Mouse (Mus musculus) kidney, postnatal 0 days (tissue): ENCODE results near the gene Olfr466. TPM values are rescaled to one million over a fixed set of nuclear protein-coding genes. Genes with fewer than 3 reads are reported as not detected.

Experiments used
- ATAC-seq: fragments of 200-750 bp; cut with Nextera tagmentation; replicated peaks from 2 replicates; pipeline ENCODE4 v1.8.0; 2017; ENCODE audit warnings: low read depth, moderate number of reproducible peaks, moderate TSS enrichment, moderate library complexity; ENCODE audit not compliant: low FRiP score
- DNase-seq: peaks from one replicate; pipeline ENCODE4 v3.0.0-alpha.2; 2016; ENCODE audit warnings: low spot score
- H3K27ac ChIP-seq: fragments of 300-500 bp; sonication (generic); 2 replicates; pipeline ENCODE4 v1.5.1; 2014; ENCODE audit warnings: mild to moderate bottlenecking
- H3K27me3 ChIP-seq: fragments of 300-500 bp; sonication (generic); 2 replicates; pipeline ENCODE4 v1.6.1; 2014; ENCODE audit warnings: low read length, mixed read lengths; ENCODE audit not compliant: insufficient read depth
- H3K36me3 ChIP-seq: fragments of 300-500 bp; sonication (generic); 2 replicates; pipeline ENCODE4 v1.6.1; 2014; ENCODE audit warnings: low read length, mixed read lengths; ENCODE audit not compliant: insufficient read depth
- H3K4me1 ChIP-seq: fragments of 300-500 bp; sonication (generic); replicated peaks from 2 replicates; pipeline ENCODE4 v1.6.1; 2014; ENCODE audit warnings: antibody characterized with exemption, low read length, mixed read lengths; ENCODE audit not compliant: insufficient read depth
- H3K4me2 ChIP-seq: fragments of 300-500 bp; sonication (generic); 2 replicates; pipeline ENCODE4 v1.6.1; 2014; ENCODE audit warnings: mild to moderate bottlenecking, low read length, moderate library complexity, mixed read lengths
- H3K4me3 ChIP-seq: fragments of 300-500 bp; sonication (generic); replicated peaks from 2 replicates; pipeline ENCODE4 v1.5.1; 2014; ENCODE audit warnings: low read depth, low read length
- H3K9ac ChIP-seq: fragments of 300-500 bp; sonication (generic); 2 replicates; pipeline ENCODE4 v1.6.1; 2014; ENCODE audit warnings: low read depth, low read length
- H3K9me3 ChIP-seq: fragments of 300-500 bp; sonication (generic); replicated peaks from 2 replicates; pipeline ENCODE4 v1.6.1; 2016; ENCODE audit warnings: low read length, inconsistent platforms, mixed read lengths
- CTCF ChIP-seq: IDR thresholded peaks from 2 replicates; pipeline ENCODE4 v1.5.1; 2016; ENCODE audit warnings: antibody characterized with exemption, low read depth, mild to moderate bottlenecking, moderate library complexity
- WGBS: fragments of 180-500 bp; shearing (Covaris S2); extraction: QIAGEN DNeasy Blood & Tissue Kit; methylation state at CpG from one replicate; pipeline ENCODE4 v1.1.7; 2014; 5-methylcytosine and 5-hydroxymethylcytosine counted together
- polyA plus RNA-seq: library from polyadenylated mRNA; unstranded; fragments of >200 nt; fragmentation: Nextera tagmentation; extraction: Ambion mirVana; gene quantifications from 2 replicates; pipeline ENCODE4 v1.2.1, GENCODE M21; 2015

Olfr466 gene
- polyA plus RNA-seq, 1 experiment from 2014 or later = not detected

DNA sequence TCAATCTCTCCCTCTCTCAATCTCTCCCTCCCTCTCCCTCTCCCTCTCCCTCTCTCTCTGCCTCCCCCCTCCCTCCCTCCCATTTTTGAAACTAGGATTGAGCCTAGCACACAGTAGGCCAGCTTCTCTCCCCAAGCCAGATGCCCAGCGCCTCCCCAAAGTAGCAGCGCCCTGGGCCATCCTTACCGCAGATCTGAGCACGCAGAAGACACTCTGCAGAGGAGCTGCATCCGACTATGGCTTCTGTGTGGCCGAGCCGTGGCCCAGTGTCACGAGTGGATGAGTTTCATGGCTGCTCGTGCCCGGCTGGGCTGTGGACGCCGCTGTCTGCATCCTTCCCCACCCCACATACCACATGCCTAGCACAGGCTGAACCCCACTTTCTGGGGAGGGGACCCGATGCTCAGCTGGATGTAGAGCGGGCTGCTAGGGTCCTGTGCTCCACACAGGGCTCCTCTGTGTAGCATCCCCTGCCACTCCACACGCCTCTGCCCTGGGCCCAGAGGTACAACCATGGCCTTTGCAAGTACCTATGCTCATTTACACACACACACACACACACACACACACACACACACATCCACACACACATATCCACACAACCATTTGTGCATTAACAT, 26.5 kb downstream of the Olfr466 start:
- no peak for DNase-seq
- H3K27ac ChIP-seq = no peak overlapping the region
- H3K9ac ChIP-seq = no peak overlapping the region
- no peak for TF ChIP-seq CTCF
- H3K4me1 ChIP-seq = no peaks in the 10 kb centered on the region
- WGBS = 54% methylated on average over 15 of the region's 15 CpGs
- peak; percentile 10; the same call in 1 of the 2 replicates for ATAC-seq
- H3K4me2 ChIP-seq = no peak overlapping the region
- no peak overlapping the region for H3K4me3 ChIP-seq
- no peaks in the 10 kb centered on the region for H3K36me3 ChIP-seq
- no peaks in the 10 kb centered on the region for H3K9me3 ChIP-seq
- H3K27me3 ChIP-seq = no peaks in the 10 kb centered on the region

DNA sequence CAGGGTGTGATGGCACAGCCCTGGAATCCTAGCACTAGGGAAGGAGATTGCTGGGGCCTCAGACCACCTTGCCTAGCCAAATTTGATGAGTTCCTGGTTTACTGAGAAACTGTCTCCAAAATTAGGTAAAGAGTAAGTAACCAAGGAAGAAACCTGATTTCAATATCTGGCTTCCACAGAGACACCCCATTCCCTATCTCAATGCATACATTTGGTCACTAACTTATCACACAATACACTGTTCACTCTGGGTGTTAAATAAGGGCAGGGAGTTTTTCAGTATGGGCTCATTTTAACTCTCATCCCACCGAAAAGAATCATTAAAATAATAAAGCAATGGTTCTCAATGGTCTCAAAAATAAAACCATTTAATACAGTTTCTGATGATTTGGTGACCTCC, 50.6 kb downstream of the Olfr466 start:
- no peak overlapping the region for H3K4me2 ChIP-seq
- no peak for DNase-seq
- H3K36me3 ChIP-seq = no peaks in the 10 kb centered on the region
- H3K9me3 ChIP-seq = no peaks in the 10 kb centered on the region
- no peak for ATAC-seq
- no peak overlapping the region for H3K27ac ChIP-seq
- H3K9ac ChIP-seq = no peak overlapping the region
- 77% methylated on average over 1 of the region's 1 CpGs for WGBS
- TF ChIP-seq CTCF = no peak
- H3K4me3 ChIP-seq = no peak overlapping the region
- H3K4me1 ChIP-seq = no peaks in the 10 kb centered on the region
- H3K27me3 ChIP-seq = no peaks in the 10 kb centered on the region

Other genes starting within 250 kb of the Olfr466 start
- gene Cntnap3, start 246.3 kb upstream of the Olfr466 start, polyA plus RNA-seq = 0.31 and 0.42 TPM in 2 replicates
- not detected in 2 replicates for gene Spata31, start 232.8 kb upstream of the Olfr466 start, polyA plus RNA-seq
- not detected in 2 replicates for gene Spata31d1c, start 117.2 kb upstream of the Olfr466 start, polyA plus RNA-seq
- gene Prss47, start 97.5 kb upstream of the Olfr466 start, polyA plus RNA-seq = not detected in 2 replicates
- gene Mfsd14b, start 37.3 kb upstream of the Olfr466 start, polyA plus RNA-seq = 52.4 and 53.9 TPM in 2 replicates
- gene Olfr465-ps1, start 12.2 kb upstream of the Olfr466 start, polyA plus RNA-seq = not detected in 2 replicates
- not detected in 2 replicates for gene Nlrp4f, start 55.7 kb downstream of the Olfr466 start, polyA plus RNA-seq
- gene Gm10775, start 109.3 kb downstream of the Olfr466 start, polyA plus RNA-seq = not detected in 2 replicates
- gene Zfp369, start 128.6 kb downstream of the Olfr466 start, polyA plus RNA-seq = 6.8 and 7.6 TPM in 2 replicates